Mouse (Mus musculus): ENCODE data around the gene Pgs1. TPM values are rescaled to one million over a fixed set of nuclear protein-coding genes. Genes with fewer than 3 reads are reported as not detected.
A peak's percentile ranks its signal among the peaks of the same experiment; 100 is the strongest.

The Pgs1 gene
- total and polyA plus RNA-seq, 3 experiments: 17.9 to 21.8 (median 18.1) TPM

- Histone ChIP-seq H3K9ac (ENCODE audit: low read depth, low read length) (no peak overlapping the region), H3K79me2 (replicated peaks; ENCODE audit: control insufficient read depth, insufficient read depth, low read length) (peaks cover 3% of the 10 kb centered on the region; the same call in 1 of the 2 replicates), H3K27ac (no peak overlapping the region), H3K36me3 (ENCODE audit: control insufficient read depth, insufficient read depth, low read length) (no peaks in the 10 kb centered on the region; the same call in 1 of the 2 replicates), H3K27me3 (ENCODE audit: control insufficient read depth, insufficient read depth, low read length) (no peaks in the 10 kb centered on the region), H3K4me3 (no peak overlapping the region; the same call in 1 of the 2 replicates), H3K4me1 (ENCODE audit: control insufficient read depth, insufficient read depth, low read length) (peaks cover 17% of the 10 kb centered on the region)
- TF ChIP-seq POLR2A (IDR thresholded peaks at IDR 0.05; ENCODE audit: insufficient read depth, low read depth, low read length) (no peak), CTCF (IDR thresholded peaks at IDR 0.05) (no peak), EP300 (IDR thresholded peaks at IDR 0.05; ENCODE audit: insufficient read depth, low read depth, low read length) (no peak)
- intact Hi-C loops (cut with DNase I): no loop called here
- WGBS: 63% methylated on average over 4 of the region's 4 CpGs
- DNase-seq: no peak
Observed at GRCm38 (mm10) chr11:117987968-117988367, 1.9 kb downstream of the Pgs1 start.

- no peak for DNase-seq
- Histone ChIP-seq H3K4me3 (no peak overlapping the region), H3K27ac (no peak overlapping the region), H3K4me1 (ENCODE audit: control insufficient read depth, insufficient read depth, low read length) (peaks cover 25% of the 10 kb centered on the region), H3K79me2 (replicated peaks; ENCODE audit: control insufficient read depth, insufficient read depth, low read length) (peaks cover 4% of the 10 kb centered on the region; the same call in 1 of the 2 replicates), H3K27me3 (ENCODE audit: control insufficient read depth, insufficient read depth, low read length) (no peaks in the 10 kb centered on the region), H3K9ac (ENCODE audit: low read depth, low read length) (no peak overlapping the region), H3K36me3 (ENCODE audit: control insufficient read depth, insufficient read depth, low read length) (no peaks in the 10 kb centered on the region; the same call in none of the 2 replicates)
- intact Hi-C loops (cut with DNase I): no loop called here
- no peak for TF ChIP-seq POLR2A (IDR thresholded peaks at IDR 0.05; ENCODE audit: insufficient read depth, low read depth, low read length)
- no peak for TF ChIP-seq EP300 (IDR thresholded peaks at IDR 0.05; ENCODE audit: insufficient read depth, low read depth, low read length)
- TF ChIP-seq CTCF (IDR thresholded peaks at IDR 0.05): no peak
- 89% methylated on average over 4 of the region's 4 CpGs for WGBS
Observed at GRCm38 (mm10) chr11:117989241-117989640, 3.1 kb downstream of the Pgs1 start.

- no peak overlapping the region; the same call in 1 of the 2 replicates for H3K27ac ChIP-seq
- H3K36me3 ChIP-seq (ENCODE audit: control insufficient read depth, insufficient read depth, low read length): no peaks in the 10 kb centered on the region; the same call in none of the 2 replicates
- H3K79me2 ChIP-seq (replicated peaks; ENCODE audit: control insufficient read depth, insufficient read depth, low read length): peaks cover 4% of the 10 kb centered on the region; the same call in 1 of the 2 replicates
- no peak for TF ChIP-seq POLR2A (IDR thresholded peaks at IDR 0.05; ENCODE audit: insufficient read depth, low read depth, low read length)
- TF ChIP-seq CTCF (IDR thresholded peaks at IDR 0.05): peak; percentile 42
- TF ChIP-seq EP300 (IDR thresholded peaks at IDR 0.05; ENCODE audit: insufficient read depth, low read depth, low read length): no peak
- intact Hi-C loops (cut with DNase I): loop anchor here (2.0 kb wide), 1 partner anchor 23 kb away; no protein-coding TSS in a partner anchor
- peak in 1 of 2 experiments; percentile 20 for DNase-seq
- no peak overlapping the region for H3K4me3 ChIP-seq
- WGBS: 25% methylated on average over 10 of the region's 10 CpGs
- no peak overlapping the region for H3K9ac ChIP-seq (ENCODE audit: low read depth, low read length)
- no peaks in the 10 kb centered on the region for H3K27me3 ChIP-seq (ENCODE audit: control insufficient read depth, insufficient read depth, low read length)
- H3K4me1 ChIP-seq (ENCODE audit: control insufficient read depth, insufficient read depth, low read length): peaks cover 28% of the 10 kb centered on the region
Observed at GRCm38 (mm10) chr11:117989926-117990325, 3.8 kb downstream of the Pgs1 start.

- H3K4me1 ChIP-seq (ENCODE audit: control insufficient read depth, insufficient read depth, low read length): peaks cover 37% of the 10 kb centered on the region
- WGBS: 32% methylated on average over 9 of the region's 9 CpGs
Observed at GRCm38 (mm10) chr11:117991502-117992470, 5.7 kb downstream of the Pgs1 start.

GRCm38 (mm10) chr11:117993190-117994175 is 7.4 kb downstream of the Pgs1 start:
- Histone ChIP-seq H3K27ac (peak overlapping the region; percentile 64), H3K9ac (ENCODE audit: low read depth, low read length) (no peak overlapping the region), H3K4me1 (ENCODE audit: control insufficient read depth, insufficient read depth, low read length) (peaks cover 34% of the 10 kb centered on the region), H3K4me3 (no peak overlapping the region), H3K36me3 (ENCODE audit: control insufficient read depth, insufficient read depth, low read length) (no peaks in the 10 kb centered on the region; the same call in 1 of the 2 replicates), H3K27me3 (ENCODE audit: control insufficient read depth, insufficient read depth, low read length) (no peaks in the 10 kb centered on the region), H3K79me2 (replicated peaks; ENCODE audit: control insufficient read depth, insufficient read depth, low read length) (peaks cover 2% of the 10 kb centered on the region; the same call in 1 of the 2 replicates)
- TF ChIP-seq POLR2A (IDR thresholded peaks at IDR 0.05; ENCODE audit: insufficient read depth, low read depth, low read length): no peak
- no peak for TF ChIP-seq EP300 (IDR thresholded peaks at IDR 0.05; ENCODE audit: insufficient read depth, low read depth, low read length)
- TF ChIP-seq CTCF (IDR thresholded peaks at IDR 0.05): no peak
- intact Hi-C loops (cut with DNase I): no loop called here
- DNase-seq: no peak
- 56% methylated on average over 14 of the region's 14 CpGs for WGBS

More at GRCm38 (mm10) chr11:117991502-117992470, 5.7 kb downstream of the Pgs1 start:
- intact Hi-C loops (cut with DNase I): loop anchor here (2.0 kb wide), 1 partner anchor 21 kb away; no protein-coding TSS in a partner anchor
- Histone ChIP-seq H3K79me2 (replicated peaks; ENCODE audit: control insufficient read depth, insufficient read depth, low read length) (peaks cover 4% of the 10 kb centered on the region; the same call in 1 of the 2 replicates), H3K4me3 (no peak overlapping the region), H3K9ac (ENCODE audit: low read depth, low read length) (no peak overlapping the region), H3K27me3 (ENCODE audit: control insufficient read depth, insufficient read depth, low read length) (no peaks in the 10 kb centered on the region), H3K36me3 (ENCODE audit: control insufficient read depth, insufficient read depth, low read length) (no peaks in the 10 kb centered on the region; the same call in none of the 2 replicates), H3K27ac (peak overlapping the region; percentile 36)
- peak; percentile 46 to 75 for DNase-seq
- no peak for TF ChIP-seq POLR2A (IDR thresholded peaks at IDR 0.05; ENCODE audit: insufficient read depth, low read depth, low read length)
- TF ChIP-seq EP300 (IDR thresholded peaks at IDR 0.05; ENCODE audit: insufficient read depth, low read depth, low read length): 0 out of 2 replicates have a peak, but pooled peaks have one; percentile 26
- no peak for TF ChIP-seq CTCF (IDR thresholded peaks at IDR 0.05)
